Mouse (Mus musculus): ENCODE data around the gene Atf2. TPM values are rescaled to one million over a fixed set of nuclear protein-coding genes. Genes with fewer than 3 reads are reported as not detected.
A peak's percentile ranks its signal among the peaks of the same experiment; 100 is the strongest.

Gene Atf2
- total RNA-seq, 2 experiments from 2014 or later = 157 to 161 TPM

GRCm38 (mm10) chr2:73782371-73782905 is 110.0 kb downstream of the Atf2 start:
- intact Hi-C loops (cut with DNase I) = no loop called here
- no peak for DNase-seq (ENCODE audit: low spot score in 2 of 2)

GRCm38 (mm10) chr2:73780321-73781010 is 112.0 kb downstream of the Atf2 start:
- no peak for DNase-seq (ENCODE audit: low spot score in 2 of 2)
- intact Hi-C loops (cut with DNase I) = no loop called here

GRCm38 (mm10) chr2:73779796-73780195 is 112.6 kb downstream of the Atf2 start:
- intact Hi-C loops (cut with DNase I) = loop anchor here (5.0 to 10.0 kb wide), 2 partner anchors 33 to 885 kb away; partner anchors contain the start of gene Hoxd13
- DNase-seq (ENCODE audit: low spot score in 2 of 2) = no peak

GRCm38 (mm10) chr2:73779016-73779595 is 113.3 kb downstream of the Atf2 start:
- intact Hi-C loops (cut with DNase I) = loop anchor here (5.0 to 10.0 kb wide), 2 partner anchors 33 to 886 kb away; partner anchors contain the start of gene Hoxd13
- no peak for DNase-seq (ENCODE audit: low spot score in 2 of 2)

- intact Hi-C loops (cut with DNase I) = loop anchor here (5.0 to 10.0 kb wide), 2 partner anchors 35 to 888 kb away; partner anchors contain the start of gene Hoxd13
- no peak for DNase-seq (ENCODE audit: low spot score in 2 of 2)
These were observed 115.5 kb downstream of the Atf2 start for GRCm38 (mm10) chr2:73776936-73777335.

- no peak for DNase-seq (ENCODE audit: low spot score in 2 of 2)
- intact Hi-C loops (cut with DNase I) = loop anchor here (5.0 to 10.0 kb wide), 2 partner anchors 37 to 889 kb away; partner anchors contain the start of gene Hoxd13
These were observed 116.6 kb downstream of the Atf2 start for GRCm38 (mm10) chr2:73775683-73776310.

- intact Hi-C loops (cut with DNase I) = loop anchor here (5.0 to 10.0 kb wide), 2 partner anchors 37 to 890 kb away; partner anchors contain the start of gene Hoxd13
These were observed 117.4 kb downstream of the Atf2 start, which contains the start of gene Chn1 for GRCm38 (mm10) chr2:73774786-73775682. Chn1 (minus strand) TSS chr2:73775346.

GRCm38 (mm10) chr2:73772945-73773344 is 119.5 kb downstream of the Atf2 start:
- DNase-seq (ENCODE audit: low spot score in 2 of 2) = no peak
- intact Hi-C loops (cut with DNase I) = loop anchor here (10.0 kb wide), 1 partner anchor 892 kb away; the partner anchor contains the start of gene Hoxd13

More at GRCm38 (mm10) chr2:73774786-73775682, 117.4 kb downstream of the Atf2 start, which contains the start of gene Chn1:
- DNase-seq (ENCODE audit: low spot score in 2 of 2) = peak; percentile 81 to 85

GRCm38 (mm10) chr2:73768669-73769068 is 123.8 kb downstream of the Atf2 start:
- no peak for DNase-seq (ENCODE audit: low spot score in 2 of 2)
- intact Hi-C loops (cut with DNase I) = no loop called here

Other genes with a start within 250 kb of the Atf2 start
- gene Chn1, start 117.3 kb downstream of the Atf2 start, total RNA-seq (2021) = 1,000 to 10,000 TPM; 1,550 to 1,610 TPM
- 100 to 1,000 TPM; 501 to 523 TPM for gene Atp5g3, start 18.7 kb upstream of the Atf2 start, total RNA-seq (2021)